8 mouse cellular contexts compared by ENCODE assay signal in genomic region chr8:12978726-12979125, GRCm38 (mm10). TPM values are rescaled to one million over a fixed set of nuclear protein-coding genes. Genes with fewer than 3 reads are reported as not detected.
DNase-seq lines count a peak whose midpoint lies in the region; ATAC-seq lines count a peak whose summit lies in the region.

No protein-coding gene starts in this region.

- 0 out of 2 replicates have a peak, but pooled peaks cover 3% of the 10 kb centered on the region for H3K4me1 ChIP-seq in embryonic facial prominence, embryonic 12.5 days
- H3K4me1 ChIP-seq in midbrain, embryonic 12.5 days: no peaks in the 10 kb centered on the region

- WGBS in embryonic facial prominence, embryonic 12.5 days: 23% methylated on average over 5 of the region's 5 CpGs
- WGBS in large intestine, adult 2 months: 32% methylated on average over 5 of the region's 5 CpGs
- 35% methylated on average over 5 of the region's 5 CpGs for WGBS in midbrain, embryonic 12.5 days

- intact Hi-C loops in left cerebral cortex, postnatal 14 days (cut with DNase I): no loop called here
- intact Hi-C loops in heart, postnatal 14 days (cut with DNase I): no loop called here

- 0 out of 2 replicates have a peak, but pooled peaks cover 5% of the 10 kb centered on the region for H3K9me3 ChIP-seq in embryonic facial prominence, embryonic 12.5 days
- no peaks in the 10 kb centered on the region for H3K9me3 ChIP-seq in midbrain, embryonic 12.5 days

- H3K9ac ChIP-seq in embryonic facial prominence, embryonic 12.5 days: no peak overlapping the region
- H3K9ac ChIP-seq in midbrain, embryonic 12.5 days (replicated peaks): no peak overlapping the region

- H3K36me3 ChIP-seq in embryonic facial prominence, embryonic 12.5 days: 0 out of 2 replicates have a peak, but pooled peaks cover 13% of the 10 kb centered on the region
- H3K36me3 ChIP-seq in midbrain, embryonic 12.5 days: peaks cover 62% of the 10 kb centered on the region

- DNase-seq in left cerebral cortex, postnatal 14 days (ENCODE audit: low spot score in 2 of 2): peak; percentile 63 to 69
- no peak for DNase-seq in left cerebral cortex, adult 8-10 months (ENCODE audit: low spot score in 2 of 2)
- peak; percentile 49 for DNase-seq in adrenal gland, postnatal 25 days
- DNase-seq in heart, postnatal 14 days: peak; percentile 52 to 61
- peak; percentile 21 for DNase-seq in large intestine, adult 2 months (ENCODE audit: low read depth, low spot score)
- DNase-seq in testis, postnatal 14 days (ENCODE audit: low spot score): peak; percentile 27

- no peaks in the 10 kb centered on the region for H3K27me3 ChIP-seq in embryonic facial prominence, embryonic 12.5 days
- no peaks in the 10 kb centered on the region for H3K27me3 ChIP-seq in midbrain, embryonic 12.5 days

- H3K4me3 ChIP-seq in embryonic facial prominence, embryonic 12.5 days: no peak overlapping the region
- no peak overlapping the region for H3K4me3 ChIP-seq in midbrain, embryonic 12.5 days

- H3K4me2 ChIP-seq in embryonic facial prominence, embryonic 12.5 days (replicated peaks): no peak overlapping the region
- no peak overlapping the region for H3K4me2 ChIP-seq in midbrain, embryonic 12.5 days (replicated peaks)

- H3K27ac ChIP-seq in embryonic facial prominence, embryonic 12.5 days: no peak overlapping the region
- H3K27ac ChIP-seq in midbrain, embryonic 12.5 days (replicated peaks): no peak overlapping the region

- peak; percentile 66 for ATAC-seq in embryonic facial prominence, embryonic 12.5 days (ENCODE audit: insufficient number of reproducible peaks, insufficient read depth, low FRiP score, low TSS enrichment)
- ATAC-seq in midbrain, embryonic 12.5 days (ENCODE audit: low FRiP score, low read depth): peak; percentile 44

RNA-seq across cellular contexts. Expression of gene F7, which starts 47.1 kb away (rescaled TPM):
- under 1 TPM; 0.23 to 0.24 TPM for total RNA-seq in left cerebral cortex, postnatal 14 days (2021)
- under 1 TPM in 2 of 4 experiments, not detected in 2; 0.19 to 0.20 TPM for total RNA-seq in left cerebral cortex, adult 8-10 months (2022)
- 0.61 and 0.67 TPM in 2 replicates for total RNA-seq in adrenal gland, postnatal 25 days (2021)
- not detected in 2 replicates for polyA plus RNA-seq in embryonic facial prominence, embryonic 12.5 days (2016; fragmentation: Nextera tagmentation; extraction: Ambion mirVana)
- under 1 TPM; 0.15 to 0.19 TPM for total RNA-seq in heart, postnatal 14 days (2021)
- 0.12 and 0.23 TPM in 2 replicates for polyA plus RNA-seq in large intestine, adult 2 months (2012; rRNA removed)
- polyA plus RNA-seq in midbrain, embryonic 12.5 days (2016; fragmentation: Nextera tagmentation; extraction: Ambion mirVana): 0.12 and 0.15 TPM in 2 replicates

RNA-seq across cellular contexts. Expression of gene F10, which starts 58.4 kb away (rescaled TPM):
- not detected for total RNA-seq in left cerebral cortex, postnatal 14 days (2021)
- not detected for total RNA-seq in left cerebral cortex, adult 8-10 months (2022)
- 0.43 and 4.4 TPM in 2 replicates for total RNA-seq in adrenal gland, postnatal 25 days (2021)
- polyA plus RNA-seq in embryonic facial prominence, embryonic 12.5 days (2016; fragmentation: Nextera tagmentation; extraction: Ambion mirVana): 0.37 and 0.78 TPM in 2 replicates
- under 1 TPM; 0.67 to 0.71 TPM for total RNA-seq in heart, postnatal 14 days (2021)
- polyA plus RNA-seq in large intestine, adult 2 months (2012; rRNA removed): 0.05 and 0.29 TPM in 2 replicates
- 0.50 and 0.52 TPM in 2 replicates for polyA plus RNA-seq in midbrain, embryonic 12.5 days (2016; fragmentation: Nextera tagmentation; extraction: Ambion mirVana)

Comparison
In these comparisons a context has a peak if more than half of its experiments do, and no peak if none do; other contexts are left out.
1. DNase-seq: peak in left cerebral cortex, postnatal 14 days (2 of 2), adrenal gland, postnatal 25 days (single experiment), heart, postnatal 14 days (2 of 2), large intestine, adult 2 months (single experiment) and testis, postnatal 14 days (single experiment); none in left cerebral cortex, adult 8-10 months (0 of 2).